Mouse (Mus musculus) liver, embryonic 12.5 days (tissue): ENCODE results near the gene Elk4. TPM values are rescaled to one million over a fixed set of nuclear protein-coding genes. Genes with fewer than 3 reads are reported as not detected.
A peak's percentile ranks its signal among the peaks of the same experiment; 100 is the strongest.

Experiments
- ATAC-seq: fragments of 200-750 bp; cut with Nextera tagmentation; 2 replicates; pipeline ENCODE4 v1.8.0; 2017; ENCODE audit warnings: moderate number of reproducible peaks, mild to moderate bottlenecking, moderate library complexity
- H3K27ac ChIP-seq: fragments of 300-500 bp; sonication (generic); 2 replicates; pipeline ENCODE4 v1.5.1; 2016; ENCODE audit warnings: mild to moderate bottlenecking
- H3K27me3 ChIP-seq: fragments of 300-500 bp; sonication (generic); replicated peaks from 2 replicates; pipeline ENCODE4 v1.6.1; 2016; ENCODE audit warnings: mild to moderate bottlenecking, moderate library complexity
- H3K36me3 ChIP-seq: fragments of 300-500 bp; sonication (generic); 2 replicates; pipeline ENCODE4 v1.6.1; 2016; ENCODE audit warnings: mild to moderate bottlenecking, moderate library complexity
- H3K4me1 ChIP-seq: fragments of 300-500 bp; sonication (generic); 2 replicates; pipeline ENCODE4 v1.6.1; 2016
- H3K4me2 ChIP-seq: fragments of 300-500 bp; sonication (generic); 2 replicates; pipeline ENCODE4 v1.6.1; 2016; ENCODE audit warnings: mild to moderate bottlenecking, moderate library complexity
- H3K4me3 ChIP-seq: fragments of 300-500 bp; sonication (generic); 2 replicates; pipeline ENCODE4 v1.5.1; 2016; ENCODE audit warnings: mild to moderate bottlenecking, moderate library complexity
- H3K9ac ChIP-seq: fragments of 300-500 bp; sonication (generic); 2 replicates; pipeline ENCODE4 v1.6.1; 2016; ENCODE audit warnings: mild to moderate bottlenecking, moderate library complexity
- H3K9me3 ChIP-seq: fragments of 300-500 bp; sonication (generic); replicated peaks from 2 replicates; pipeline ENCODE4 v1.6.1; 2016; ENCODE audit warnings: mild to moderate bottlenecking, moderate library complexity
- WGBS: fragments of 180-500 bp; shearing (Covaris S2); methylation state at CpG from one replicate; pipeline ENCODE4 v1.1.7; 2016; ENCODE audit not compliant: insufficient replicate concordance; 5-methylcytosine and 5-hydroxymethylcytosine counted together
- polyA plus RNA-seq: library from polyadenylated mRNA; unstranded; fragments of >200 nt; fragmentation: Nextera tagmentation; extraction: Ambion mirVana; gene quantifications from 2 replicates; pipeline ENCODE4 v1.2.1, GENCODE M21; 2016

Elk4 gene
- polyA plus RNA-seq, 1 experiment from 2014 or later: 14.4 TPM

DNA sequence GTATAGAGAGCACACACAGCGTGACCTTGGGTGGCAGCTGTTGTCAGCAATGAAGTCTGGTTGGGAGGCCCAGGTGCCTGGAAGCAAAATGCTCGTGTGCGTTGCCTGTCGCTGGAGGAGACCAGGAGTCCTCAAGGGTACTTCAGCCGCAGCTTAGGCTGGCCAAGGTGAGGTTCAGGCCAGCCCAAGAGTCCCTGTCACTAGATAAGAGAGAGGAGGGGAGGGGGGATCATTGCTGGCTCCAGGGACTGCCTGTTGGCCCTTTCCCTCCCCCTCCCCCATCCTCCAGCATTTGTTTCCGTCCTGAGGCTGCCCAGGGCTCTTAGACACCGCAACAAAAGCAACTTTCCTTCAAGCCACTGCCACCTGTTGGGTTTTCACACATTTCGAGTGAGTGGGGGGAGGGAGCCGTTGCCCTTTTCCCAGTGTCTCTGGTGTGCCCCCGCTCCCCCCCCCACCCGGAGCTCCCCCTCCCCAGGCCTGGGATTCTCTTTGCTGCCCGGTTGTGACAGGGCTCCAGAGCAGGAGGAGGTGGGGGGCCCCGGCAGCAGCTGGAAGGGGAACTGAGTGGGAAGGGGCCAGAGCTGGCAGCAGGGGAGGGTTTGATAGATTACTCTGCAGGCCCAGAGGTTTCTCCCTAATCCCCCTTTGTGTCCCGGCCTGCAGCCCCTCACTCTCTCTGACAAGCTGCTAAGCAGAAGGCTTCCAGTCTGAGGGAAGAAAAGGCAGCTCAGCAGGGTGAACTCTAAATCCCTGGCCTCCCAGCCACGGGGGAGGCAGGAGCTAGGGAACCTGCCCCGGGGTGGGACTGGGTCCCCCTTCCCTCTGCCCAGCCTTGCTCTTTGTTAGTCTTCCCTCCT is 36.5 kb upstream of the Elk4 start:
- no peak overlapping the region for H3K4me3 ChIP-seq
- H3K36me3 ChIP-seq: no peaks in the 10 kb centered on the region
- H3K27ac ChIP-seq: peak overlapping the region; percentile 27; the same call in 1 of the 2 replicates
- peak overlapping the region; percentile 45 for H3K4me2 ChIP-seq
- peaks cover 54% of the 10 kb centered on the region for H3K4me1 ChIP-seq
- H3K9ac ChIP-seq: no peak overlapping the region
- H3K9me3 ChIP-seq: no peaks in the 10 kb centered on the region
- no peak for ATAC-seq
- peaks cover 51% of the 10 kb centered on the region for H3K27me3 ChIP-seq
- WGBS: 12% methylated on average over 16 of the region's 16 CpGs

DNA sequence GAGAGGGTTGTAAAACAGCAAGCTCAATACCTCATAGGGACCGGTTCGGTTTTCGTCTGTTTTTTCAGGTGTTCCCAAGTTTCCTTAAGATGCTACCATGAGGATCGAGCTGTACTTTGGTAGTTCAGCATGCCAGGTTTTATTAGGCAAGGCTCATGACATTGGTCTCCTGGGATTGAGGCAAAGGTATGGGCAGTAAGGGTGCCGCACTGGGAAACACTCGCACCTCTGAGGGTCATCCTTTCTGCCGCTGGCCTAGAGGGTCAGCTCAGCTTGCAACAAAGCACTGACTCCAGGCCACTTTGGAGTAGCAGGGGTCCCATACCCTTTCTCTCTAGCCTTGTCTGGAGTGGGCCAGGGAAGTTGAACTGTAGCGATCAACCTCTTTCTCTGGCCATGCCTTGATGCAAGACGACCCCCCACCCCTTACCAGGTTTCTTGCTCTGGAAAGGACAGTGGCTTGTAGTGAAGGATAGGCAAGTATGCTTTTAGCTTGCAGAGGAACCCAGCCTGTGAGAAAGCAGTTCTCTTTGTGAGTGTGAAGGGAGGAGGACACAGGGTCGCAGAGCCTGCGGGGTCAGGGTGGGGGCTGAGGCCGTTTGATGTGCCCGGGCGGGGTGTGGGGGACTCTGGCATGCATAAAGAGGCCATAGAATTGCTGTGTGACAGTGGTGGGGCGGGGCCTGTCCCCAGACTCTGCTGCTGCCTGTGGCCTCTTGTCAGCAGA is 35.5 kb upstream of the Elk4 start:
- peak overlapping the region; percentile 49 for H3K27ac ChIP-seq
- peaks cover 40% of the 10 kb centered on the region for H3K27me3 ChIP-seq
- no peaks in the 10 kb centered on the region for H3K36me3 ChIP-seq
- H3K4me3 ChIP-seq: no peak overlapping the region
- no peak overlapping the region for H3K9ac ChIP-seq
- no peaks in the 10 kb centered on the region for H3K9me3 ChIP-seq
- peak overlapping the region; percentile 7; the same call in 1 of the 2 replicates for H3K4me2 ChIP-seq
- 36% methylated on average over 15 of the region's 15 CpGs for WGBS
- H3K4me1 ChIP-seq: peaks cover 54% of the 10 kb centered on the region
- ATAC-seq: peak; percentile 55

DNA sequence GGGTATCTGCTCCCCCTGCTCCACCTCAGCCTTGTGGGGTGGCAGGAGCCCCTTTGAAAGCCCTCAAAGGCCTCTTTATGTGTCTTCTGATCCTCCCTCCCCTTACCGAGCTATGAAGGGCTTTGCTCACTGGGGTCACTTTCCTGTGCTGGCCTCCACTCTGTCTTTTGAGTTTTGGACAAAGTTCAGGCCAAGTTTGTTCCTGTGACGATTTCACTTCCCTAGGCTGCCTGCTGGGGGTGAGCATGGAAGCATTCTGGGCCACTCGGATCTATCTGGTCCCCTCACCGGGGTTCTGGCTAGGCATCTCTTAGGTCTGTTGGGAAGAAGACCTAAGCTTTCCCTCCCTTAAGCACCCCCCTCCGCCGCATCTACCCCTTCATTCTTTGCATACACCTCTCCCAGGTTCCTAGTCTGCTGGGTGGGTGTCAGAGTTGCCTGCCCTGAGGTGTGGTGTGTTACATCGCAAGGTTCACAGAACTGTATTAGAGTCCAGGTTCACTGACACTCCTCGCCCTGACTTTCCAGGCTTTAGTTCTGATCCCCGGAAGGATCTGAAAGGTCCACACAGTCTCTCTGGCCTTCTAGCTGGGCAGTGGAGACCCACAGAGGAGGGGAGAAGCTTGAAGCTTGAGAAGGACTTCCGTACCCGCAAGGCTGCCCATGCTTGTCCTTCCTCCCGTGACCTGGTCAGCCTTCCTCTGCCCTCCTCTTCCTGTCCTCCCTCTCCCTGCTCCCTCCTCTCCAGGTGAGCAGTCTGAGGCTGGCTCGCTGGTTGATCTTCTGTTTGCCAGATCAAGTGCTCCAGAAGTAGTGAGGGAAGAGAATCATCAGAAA is 34.7 kb upstream of the Elk4 start:
- H3K4me2 ChIP-seq: peak overlapping the region; percentile 7; the same call in 1 of the 2 replicates
- ATAC-seq: no peak
- peaks cover 32% of the 10 kb centered on the region; the same call in 1 of the 2 replicates for H3K27me3 ChIP-seq
- no peaks in the 10 kb centered on the region for H3K36me3 ChIP-seq
- WGBS: 38% methylated on average over 13 of the region's 13 CpGs
- H3K9me3 ChIP-seq: no peaks in the 10 kb centered on the region
- H3K4me3 ChIP-seq: no peak overlapping the region
- no peak overlapping the region for H3K9ac ChIP-seq
- peak overlapping the region; percentile 49 for H3K27ac ChIP-seq
- peaks cover 54% of the 10 kb centered on the region for H3K4me1 ChIP-seq

DNA sequence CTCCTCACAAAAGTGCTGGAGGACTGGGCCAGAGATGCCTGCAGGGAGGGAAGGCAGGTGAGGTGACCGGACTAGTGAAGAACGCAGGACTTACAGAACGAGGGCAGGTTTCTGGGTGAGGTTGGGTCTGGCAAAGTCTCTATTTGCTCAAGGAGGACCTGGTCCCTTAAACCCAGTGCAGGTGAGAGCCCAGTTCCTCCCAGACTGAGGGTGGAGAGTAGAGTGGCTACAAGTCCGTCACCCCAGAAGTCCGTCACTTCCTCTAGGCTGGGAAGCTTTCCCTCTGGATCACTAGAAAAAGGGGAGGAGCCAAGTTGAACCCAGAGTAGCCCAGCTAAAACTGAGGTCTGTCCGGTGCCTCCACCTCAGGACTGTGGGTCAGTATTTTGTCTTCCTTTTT is 33.4 kb upstream of the Elk4 start:
- Histone ChIP-seq H3K4me1 (peaks cover 54% of the 10 kb centered on the region), H3K27me3 (peaks cover 23% of the 10 kb centered on the region; the same call in 1 of the 2 replicates), H3K4me3 (no peak overlapping the region), H3K9me3 (no peaks in the 10 kb centered on the region), H3K36me3 (no peaks in the 10 kb centered on the region), H3K27ac (no peak overlapping the region), H3K4me2 (no peak overlapping the region), H3K9ac (no peak overlapping the region)
- no peak for ATAC-seq
- WGBS: 64% methylated on average over 6 of the region's 6 CpGs

DNA sequence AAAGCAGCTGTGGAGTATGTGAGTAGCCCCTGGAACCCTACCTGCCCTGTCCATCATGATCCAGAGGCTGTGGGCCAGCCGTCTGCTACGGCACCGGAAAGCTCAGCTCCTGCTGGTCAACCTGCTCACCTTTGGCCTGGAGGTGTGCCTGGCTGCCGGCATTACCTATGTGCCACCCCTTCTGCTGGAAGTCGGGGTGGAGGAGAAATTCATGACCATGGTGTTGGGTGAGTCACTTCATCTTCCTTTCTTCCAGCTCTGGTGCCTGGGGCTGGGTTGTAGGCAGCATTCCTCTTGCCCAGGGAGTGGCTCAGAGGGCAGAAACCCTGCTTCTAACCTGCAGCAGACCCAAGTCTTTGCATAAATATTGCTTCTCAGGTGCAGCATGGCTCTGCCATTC is 30.5 kb upstream of the Elk4 start:
- Histone ChIP-seq H3K36me3 (no peaks in the 10 kb centered on the region), H3K4me2 (no peak overlapping the region), H3K4me3 (no peak overlapping the region), H3K27ac (no peak overlapping the region), H3K27me3 (peaks cover 9% of the 10 kb centered on the region; the same call in 1 of the 2 replicates), H3K4me1 (peaks cover 32% of the 10 kb centered on the region), H3K9me3 (no peaks in the 10 kb centered on the region), H3K9ac (no peak overlapping the region)
- 79% methylated on average over 5 of the region's 5 CpGs for WGBS
- no peak for ATAC-seq

DNA sequence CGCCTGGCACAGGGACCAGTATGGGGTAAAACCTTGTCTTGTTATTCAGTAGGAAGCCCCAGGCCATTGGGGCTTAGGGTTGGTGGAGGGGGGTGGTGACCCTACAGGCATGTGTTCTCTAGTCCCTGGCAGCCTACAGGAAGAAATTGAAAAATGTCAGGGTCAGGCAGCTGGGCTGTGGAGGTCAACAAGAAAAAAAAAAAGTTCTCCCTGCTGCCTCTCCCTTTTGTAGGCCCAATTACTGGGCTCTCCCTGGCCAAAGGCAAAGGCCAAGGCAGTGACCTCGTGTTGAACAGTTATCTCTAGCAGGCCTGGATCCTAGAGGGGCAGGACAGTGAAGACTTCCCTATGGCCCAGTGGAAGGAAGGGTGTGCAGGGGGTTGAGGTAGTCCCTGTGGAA is 26.9 kb upstream of the Elk4 start:
- 28% methylated on average over 2 of the region's 2 CpGs for WGBS
- Histone ChIP-seq H3K27me3 (no peaks in the 10 kb centered on the region), H3K36me3 (no peaks in the 10 kb centered on the region), H3K27ac (no peak overlapping the region), H3K9me3 (no peaks in the 10 kb centered on the region), H3K4me3 (no peak overlapping the region), H3K9ac (no peak overlapping the region), H3K4me1 (no peaks in the 10 kb centered on the region), H3K4me2 (no peak overlapping the region)
- no peak for ATAC-seq

DNA sequence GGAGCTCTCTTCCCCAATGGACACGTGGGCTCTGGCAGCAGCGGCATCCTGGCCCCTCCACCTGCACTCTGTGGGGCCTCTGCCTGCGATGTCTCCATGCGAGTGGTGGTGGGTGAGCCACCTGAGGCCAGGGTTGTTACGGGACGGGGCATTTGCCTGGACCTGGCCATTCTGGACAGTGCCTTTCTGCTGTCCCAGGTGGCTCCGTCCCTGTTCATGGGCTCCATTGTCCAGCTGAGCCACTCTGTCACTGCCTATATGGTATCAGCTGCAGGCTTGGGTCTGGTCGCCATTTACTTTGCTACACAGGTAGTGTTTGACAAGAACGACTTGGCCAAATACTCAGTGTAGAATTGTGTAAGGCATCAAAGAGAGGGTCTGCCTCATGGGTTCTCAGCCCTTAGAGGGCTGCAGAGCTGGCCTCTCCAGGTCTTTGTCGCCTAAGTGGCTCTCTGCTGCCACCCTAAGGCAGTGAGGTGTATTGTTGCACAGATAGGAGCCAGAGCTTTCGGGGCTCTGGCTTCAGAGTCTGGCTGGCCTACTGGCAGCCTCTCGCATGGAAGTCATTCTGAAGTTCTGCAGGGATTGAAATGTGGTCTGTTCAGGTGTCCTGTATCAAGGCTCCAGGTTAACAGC is 25.9 kb upstream of the Elk4 start:
- H3K27me3 ChIP-seq: no peaks in the 10 kb centered on the region
- H3K36me3 ChIP-seq: no peaks in the 10 kb centered on the region
- no peak overlapping the region for H3K4me2 ChIP-seq
- no peak overlapping the region for H3K27ac ChIP-seq
- ATAC-seq: peak; percentile 55
- no peaks in the 10 kb centered on the region for H3K9me3 ChIP-seq
- H3K4me1 ChIP-seq: no peaks in the 10 kb centered on the region
- no peak overlapping the region for H3K4me3 ChIP-seq
- WGBS: 43% methylated on average over 12 of the region's 12 CpGs
- H3K9ac ChIP-seq: no peak overlapping the region

DNA sequence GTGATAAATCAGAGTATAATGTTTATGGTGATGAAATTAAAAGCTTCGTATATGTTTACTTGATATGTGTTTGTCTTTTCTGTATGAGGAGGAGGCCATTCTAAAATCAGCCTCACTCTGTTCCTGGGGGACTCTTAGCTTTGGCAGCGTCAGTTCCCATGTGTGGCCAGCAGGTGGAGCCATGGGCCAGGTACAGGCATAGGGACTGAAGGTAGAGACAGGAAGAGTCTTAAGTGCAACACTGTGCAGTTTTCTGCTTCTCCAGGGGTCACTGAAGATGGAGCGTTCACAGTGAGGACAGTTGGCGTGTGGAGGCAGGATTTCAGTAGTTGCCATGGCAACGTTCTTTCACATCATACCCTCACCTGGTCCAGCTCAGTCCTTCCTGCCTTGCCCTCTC is 24.5 kb upstream of the Elk4 start:
- H3K9me3 ChIP-seq: no peaks in the 10 kb centered on the region
- no peak overlapping the region for H3K9ac ChIP-seq
- 9% methylated on average over 5 of the region's 5 CpGs for WGBS
- H3K4me1 ChIP-seq: no peaks in the 10 kb centered on the region
- H3K27ac ChIP-seq: no peak overlapping the region
- no peaks in the 10 kb centered on the region for H3K36me3 ChIP-seq
- H3K4me2 ChIP-seq: no peak overlapping the region
- H3K27me3 ChIP-seq: no peaks in the 10 kb centered on the region
- ATAC-seq: peak; percentile 38; the same call in 1 of the 2 replicates
- H3K4me3 ChIP-seq: no peak overlapping the region

DNA sequence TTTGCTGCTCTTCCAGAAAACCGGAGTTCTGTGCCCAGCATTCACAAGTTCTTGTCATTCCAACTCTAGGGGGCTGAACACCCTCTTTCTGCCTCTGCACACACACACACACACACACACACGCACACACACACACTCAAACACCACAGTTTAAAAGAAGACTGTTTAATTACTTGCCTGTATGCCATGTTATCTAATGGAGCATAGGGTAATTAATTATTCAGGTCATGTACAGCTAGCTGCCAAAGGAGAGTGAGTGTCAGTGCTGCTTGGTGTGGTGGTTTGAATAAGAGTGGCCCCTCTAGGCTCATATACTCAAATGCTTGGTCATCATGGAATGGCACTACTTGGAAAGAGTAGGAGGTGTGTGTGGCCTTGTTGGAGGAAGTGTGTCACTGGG is 23.6 kb upstream of the Elk4 start:
- no peaks in the 10 kb centered on the region for H3K4me1 ChIP-seq
- no peak overlapping the region for H3K4me3 ChIP-seq
- WGBS: 62% methylated on average over 2 of the region's 2 CpGs
- no peaks in the 10 kb centered on the region for H3K9me3 ChIP-seq
- ATAC-seq: no peak
- H3K4me2 ChIP-seq: no peak overlapping the region
- H3K27me3 ChIP-seq: no peaks in the 10 kb centered on the region
- no peak overlapping the region for H3K9ac ChIP-seq
- no peaks in the 10 kb centered on the region for H3K36me3 ChIP-seq
- H3K27ac ChIP-seq: no peak overlapping the region

DNA sequence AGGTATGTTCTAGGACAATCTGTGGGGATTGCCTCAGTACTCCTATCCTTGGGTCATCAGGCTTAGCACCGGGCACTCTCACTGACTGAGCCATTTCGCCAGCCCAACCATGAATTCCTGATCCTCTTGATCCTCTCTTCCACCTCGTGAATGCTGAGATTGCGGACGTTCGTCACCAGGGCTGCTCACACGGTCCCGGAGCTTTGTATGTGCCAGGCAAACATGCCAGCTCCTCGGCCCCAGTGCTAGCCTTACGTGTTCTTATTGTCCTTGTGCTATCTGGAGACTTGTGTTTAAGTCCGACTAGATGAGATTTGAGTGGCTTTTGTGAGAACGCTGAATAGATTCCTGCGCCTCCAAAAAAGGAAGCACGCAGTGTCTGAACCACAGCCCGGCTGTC is 20.0 kb upstream of the Elk4 start:
- H3K36me3 ChIP-seq: no peaks in the 10 kb centered on the region
- H3K4me2 ChIP-seq: no peak overlapping the region
- no peak overlapping the region for H3K4me3 ChIP-seq
- 65% methylated on average over 15 of the region's 15 CpGs for WGBS
- no peak overlapping the region for H3K27ac ChIP-seq
- H3K9ac ChIP-seq: no peak overlapping the region
- no peak for ATAC-seq
- H3K27me3 ChIP-seq: no peaks in the 10 kb centered on the region
- no peaks in the 10 kb centered on the region for H3K4me1 ChIP-seq
- H3K9me3 ChIP-seq: no peaks in the 10 kb centered on the region

DNA sequence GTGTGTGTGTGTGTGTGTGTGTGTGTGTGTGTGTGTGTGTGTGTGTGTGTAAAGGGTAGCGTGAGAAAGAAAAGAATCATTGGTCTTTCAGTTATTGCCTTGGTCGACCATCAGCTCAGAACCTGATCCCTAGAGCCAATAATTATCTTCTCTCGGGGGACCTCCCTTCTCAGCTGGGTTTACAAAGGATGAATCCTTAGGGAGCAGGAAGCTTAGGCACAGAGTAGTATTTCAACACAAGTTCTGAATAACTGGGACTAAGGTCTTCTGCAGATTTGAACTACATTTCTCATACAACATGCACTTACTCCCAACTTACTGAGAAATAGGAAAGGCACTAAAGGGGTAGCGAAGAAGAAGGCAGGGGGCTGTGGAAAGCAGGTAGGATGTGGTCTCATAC is 17.9 kb upstream of the Elk4 start:
- 63% methylated on average over 3 of the region's 4 CpGs for WGBS
- ATAC-seq: no peak
- H3K9me3 ChIP-seq: no peaks in the 10 kb centered on the region
- no peak overlapping the region for H3K4me2 ChIP-seq
- no peaks in the 10 kb centered on the region for H3K36me3 ChIP-seq
- no peak overlapping the region for H3K4me3 ChIP-seq
- no peaks in the 10 kb centered on the region for H3K27me3 ChIP-seq
- no peak overlapping the region for H3K9ac ChIP-seq
- H3K4me1 ChIP-seq: no peaks in the 10 kb centered on the region
- no peak overlapping the region for H3K27ac ChIP-seq
